Mouse (Mus musculus): ENCODE measurements around the gene Fam135a. TPM values are rescaled to one million over a fixed set of nuclear protein-coding genes. Genes with fewer than 3 reads are reported as not detected.

The Fam135a gene
- total RNA-seq, 2 experiments from 2014 or later: 29.0 to 29.5 TPM

DNA sequence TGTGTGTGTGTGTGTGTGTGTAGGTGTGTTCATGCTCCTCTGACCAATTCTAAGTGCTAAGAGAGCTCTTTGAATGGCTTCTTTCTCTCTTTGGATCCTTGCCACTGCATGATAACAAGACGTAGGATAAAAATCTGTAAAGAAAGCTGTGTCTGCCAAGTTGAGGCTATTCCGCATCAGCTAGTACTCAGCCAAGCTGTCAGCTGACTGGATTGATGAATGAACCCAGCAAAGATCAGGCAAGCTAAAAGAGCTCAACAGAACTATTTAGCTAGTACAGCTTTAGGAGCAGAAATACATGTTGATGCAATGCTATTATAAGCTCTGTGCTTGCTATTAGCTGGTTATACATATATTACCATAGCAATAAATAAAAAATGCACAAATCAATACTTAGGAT, 25.7 kb downstream of the Fam135a start:
- peak in 1 of 2 experiments; percentile 34 for DNase-seq (ENCODE audit: low spot score in 2 of 2)
- intact Hi-C loops (cut with DNase I): no loop called here

DNA sequence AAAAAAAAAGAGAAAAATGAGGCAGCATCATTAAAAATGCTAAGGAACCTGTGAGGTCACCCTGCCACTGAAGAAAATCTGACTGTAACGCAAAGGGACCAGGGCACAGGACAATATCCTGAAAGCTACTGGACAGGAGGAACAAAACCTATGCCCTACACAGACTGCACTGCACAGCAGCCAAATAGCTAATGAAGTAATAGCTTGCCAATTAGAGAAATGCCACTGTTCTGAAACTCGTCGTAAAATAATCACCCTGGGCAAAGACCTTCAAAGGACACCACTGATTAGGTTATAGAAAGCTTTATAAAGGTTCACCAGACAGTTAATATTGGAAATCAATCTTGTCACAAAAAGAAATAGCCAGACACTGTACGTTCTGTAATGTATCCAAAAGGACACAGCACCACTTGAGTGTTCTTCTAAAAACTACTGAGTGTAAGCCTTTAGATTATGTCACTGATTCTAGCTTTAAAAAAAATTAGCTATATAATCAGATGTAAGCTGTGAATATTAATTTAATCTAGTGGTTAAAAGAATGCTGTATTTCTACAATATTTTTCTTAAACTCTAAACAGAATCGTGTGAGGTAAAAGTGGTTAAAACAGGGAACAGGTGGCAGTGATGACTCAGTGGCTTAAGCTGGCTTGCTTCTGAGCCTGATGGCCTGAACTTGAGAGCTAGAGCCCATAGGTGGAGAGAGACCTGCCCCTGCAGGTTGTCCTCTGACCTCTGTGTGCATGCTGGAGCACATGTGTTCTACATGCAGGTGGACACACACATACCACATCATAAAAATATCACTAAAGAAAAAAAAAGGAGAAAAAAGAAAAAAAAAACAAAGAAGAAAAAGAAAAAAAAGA, 26.5 kb downstream of the Fam135a start:
- intact Hi-C loops (cut with DNase I): no loop called here

DNA sequence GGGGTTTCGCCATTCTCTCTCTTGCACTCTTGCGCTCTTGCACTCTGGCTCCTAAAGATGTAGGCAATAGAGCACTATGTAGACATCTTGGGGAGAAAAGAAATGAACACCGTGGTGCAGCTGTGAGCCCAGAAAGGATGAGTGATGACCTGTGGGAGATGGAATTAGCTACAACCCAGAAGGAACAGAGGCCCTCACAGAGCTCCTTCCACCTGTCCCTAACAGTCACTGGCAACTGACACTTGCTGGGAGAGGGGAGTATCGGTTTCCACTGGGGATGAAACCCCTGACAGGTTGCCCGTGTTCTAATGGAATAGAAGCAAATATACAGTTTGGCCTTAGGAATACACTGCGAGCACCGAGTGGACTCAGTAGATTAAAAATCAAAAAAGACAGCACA, 31.3 kb downstream of the Fam135a start:
- DNase-seq (ENCODE audit: low spot score in 2 of 2): no peak
- intact Hi-C loops (cut with DNase I): no loop called here

More for the DNA sequence above, 26.5 kb downstream of the Fam135a start:
- DNase-seq (ENCODE audit: low spot score in 2 of 2): no peak

DNA sequence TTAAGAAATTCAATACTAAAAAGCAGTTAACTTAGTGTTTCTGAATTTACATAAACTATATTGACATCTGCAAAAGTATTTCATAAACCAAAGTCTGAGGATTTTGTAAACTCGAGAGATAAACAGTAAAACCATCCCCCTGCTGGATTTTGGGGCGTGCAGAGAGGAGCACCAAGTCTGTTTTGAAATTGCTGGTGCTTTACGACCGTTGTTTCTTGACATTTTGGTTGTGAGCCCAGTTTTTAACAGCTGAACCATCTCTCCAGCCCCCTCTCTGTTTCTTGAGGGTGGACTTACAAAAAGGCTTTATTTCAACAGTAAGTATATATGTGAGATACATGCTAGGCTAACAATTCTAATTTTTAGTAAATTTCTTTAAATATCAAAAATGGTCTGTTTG, 33.4 kb downstream of the Fam135a start:
- no peak for DNase-seq (ENCODE audit: low spot score in 2 of 2)
- intact Hi-C loops (cut with DNase I): no loop called here

DNA sequence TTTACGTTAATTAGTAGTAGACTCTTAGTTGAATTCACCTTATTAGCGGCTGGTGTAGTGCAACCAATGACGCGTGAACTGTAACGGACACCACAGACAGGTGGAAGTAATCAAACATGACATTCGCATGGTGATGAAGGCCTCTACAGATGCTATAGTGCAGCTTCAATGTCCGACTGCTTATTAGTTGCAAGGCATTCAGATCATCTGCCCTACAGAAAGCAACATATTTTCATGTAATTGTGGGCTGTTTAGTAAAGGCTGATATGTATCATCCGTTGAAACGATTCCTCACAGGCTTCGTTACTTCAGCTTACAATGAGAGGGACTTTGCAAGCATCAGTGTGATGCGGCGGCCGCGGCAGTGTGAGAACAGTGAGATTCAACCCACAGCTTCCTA, 44.4 kb downstream of the Fam135a start:
- no peak for DNase-seq (ENCODE audit: low spot score in 2 of 2)
- intact Hi-C loops (cut with DNase I): loop anchor here (10.0 kb wide), 1 partner anchor 189 kb away; no protein-coding TSS in a partner anchor

DNA sequence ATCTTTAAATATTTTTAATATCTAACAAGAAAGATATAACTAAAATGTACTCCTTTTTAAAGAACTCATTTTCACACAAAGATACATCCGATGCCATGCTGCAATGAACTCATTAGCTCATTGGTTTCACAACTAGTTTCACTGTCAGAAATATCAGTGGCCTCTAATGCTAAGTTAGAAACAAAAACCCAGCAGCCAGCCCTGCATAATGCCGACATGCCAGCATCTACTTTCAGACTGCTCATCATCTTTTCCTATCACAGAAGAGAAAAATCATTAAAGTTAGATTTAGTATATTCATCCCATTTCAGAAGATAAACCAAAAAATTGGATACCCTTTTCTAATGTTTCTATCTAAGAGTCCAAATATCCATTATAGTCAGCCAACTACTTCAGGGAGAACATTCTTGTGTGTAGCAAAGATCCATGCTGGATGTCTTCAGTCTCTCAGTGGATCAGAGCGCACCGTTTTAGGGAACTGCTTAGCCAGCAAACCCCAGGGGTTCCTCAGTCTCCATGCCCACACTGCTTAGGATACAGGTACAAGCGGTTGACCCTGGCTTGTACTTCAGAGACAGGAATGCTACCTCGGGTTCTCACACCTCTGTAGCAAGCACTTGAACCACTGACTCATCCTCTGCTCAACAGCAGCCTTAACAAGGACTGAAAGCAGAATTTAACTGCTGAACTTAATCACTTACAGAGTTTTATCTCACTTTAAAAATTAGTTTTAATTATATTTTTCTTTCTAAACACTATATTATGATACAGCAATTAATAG, 53.2 kb downstream of the Fam135a start:
- intact Hi-C loops (cut with DNase I): no loop called here

DNA sequence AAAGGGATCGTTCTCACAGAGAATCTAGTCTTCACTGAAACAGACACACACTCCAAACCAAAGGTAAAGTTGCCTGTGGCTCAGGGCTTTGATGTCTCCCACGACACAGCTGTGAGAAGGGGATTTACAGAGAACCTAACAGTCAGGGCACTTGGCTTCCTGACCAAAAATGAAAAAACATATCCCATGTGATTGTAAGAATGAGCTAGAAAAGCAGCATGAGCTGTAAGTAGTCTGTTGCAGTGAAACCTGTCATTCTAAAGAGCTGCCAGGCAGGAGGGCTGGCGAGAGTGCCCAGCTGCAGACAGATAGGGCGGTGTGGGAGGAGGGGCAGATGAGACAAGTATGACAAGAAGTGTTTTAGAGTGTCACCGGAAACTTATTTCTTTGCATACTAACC, 54.5 kb downstream of the Fam135a start:
- intact Hi-C loops (cut with DNase I): no loop called here
- no peak for DNase-seq (ENCODE audit: low spot score in 2 of 2)

More for the DNA sequence above, 53.2 kb downstream of the Fam135a start:
- DNase-seq (ENCODE audit: low spot score in 2 of 2): no peak

DNA sequence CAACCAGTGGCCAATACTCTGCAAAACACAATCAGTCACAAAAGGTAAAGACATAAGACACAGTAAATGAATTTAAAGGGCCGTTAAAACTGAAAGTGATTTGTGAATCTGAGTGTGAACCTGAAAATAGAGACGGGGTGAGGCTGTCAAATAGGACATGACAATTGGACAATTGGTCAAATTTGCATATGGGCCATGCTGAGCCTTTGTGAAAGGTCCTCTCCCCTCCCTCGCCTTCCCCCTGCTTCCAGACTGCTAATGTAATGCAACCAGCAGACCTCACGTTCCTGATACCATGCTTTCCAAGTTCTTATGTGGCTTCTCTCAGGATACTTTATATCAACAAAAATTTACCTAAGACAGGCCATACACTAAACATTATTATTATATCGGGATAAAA, 57.1 kb downstream of the Fam135a start:
- intact Hi-C loops (cut with DNase I): no loop called here
- no peak for DNase-seq (ENCODE audit: low spot score in 2 of 2)

DNA sequence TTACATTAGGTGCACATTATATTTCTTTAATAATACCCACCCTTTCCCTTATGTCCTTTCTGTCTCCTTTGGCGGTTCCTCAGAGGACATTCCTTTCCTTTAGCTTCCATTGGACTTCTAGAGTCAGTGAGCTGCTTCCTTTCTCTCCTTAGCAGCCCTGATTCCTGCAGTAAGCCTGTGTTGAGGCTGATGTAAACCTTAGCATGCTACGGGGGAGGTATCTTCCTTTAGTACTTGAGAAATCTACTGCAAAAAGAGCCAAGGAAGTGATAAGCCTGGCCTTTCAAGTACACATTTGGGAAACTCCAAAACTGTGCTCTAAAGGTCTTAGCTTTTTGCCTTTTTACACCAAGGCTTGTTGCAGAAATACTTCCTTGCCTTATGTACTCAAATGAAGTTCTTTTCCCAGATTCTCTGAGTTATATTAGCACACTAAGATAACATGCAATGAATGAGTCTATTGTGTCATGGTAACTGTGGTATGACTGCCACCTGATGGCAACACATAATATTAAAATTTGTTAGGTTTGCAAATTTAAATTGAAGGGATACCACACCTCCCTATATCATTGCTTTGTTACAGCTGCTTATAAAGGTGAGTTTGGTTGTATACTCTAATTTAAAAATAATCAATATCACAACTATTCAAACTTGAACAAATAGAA, 66.2 kb downstream of the Fam135a start:
- intact Hi-C loops (cut with DNase I): loop anchor here (2.0 to 5.0 kb wide), 3 partner anchors 207 to 327 kb away; no protein-coding TSS in a partner anchor

DNA sequence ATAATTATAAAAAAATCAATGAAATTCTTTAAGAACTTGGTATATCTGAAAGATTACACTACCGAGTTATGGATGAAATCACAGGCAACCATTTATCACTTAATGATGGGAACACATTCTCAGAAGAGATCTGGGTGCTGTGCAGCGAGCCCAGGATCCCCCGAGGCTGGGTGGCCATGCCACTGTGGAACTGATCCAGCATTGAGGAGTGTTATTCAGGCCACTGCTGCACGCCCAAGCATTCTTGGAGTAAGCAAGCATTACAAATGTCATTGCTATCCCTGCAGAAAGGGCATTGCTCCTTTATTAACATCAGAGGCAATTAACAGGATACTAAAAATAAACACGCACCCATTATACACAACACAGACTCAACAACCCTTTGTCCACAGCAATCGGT, 89.3 kb downstream of the Fam135a start:
- intact Hi-C loops (cut with DNase I): no loop called here
- DNase-seq (ENCODE audit: low spot score in 2 of 2): no peak

More for the DNA sequence above, 66.2 kb downstream of the Fam135a start:
- peak in 1 of 2 experiments; percentile 17 for DNase-seq (ENCODE audit: low spot score in 2 of 2)

DNA sequence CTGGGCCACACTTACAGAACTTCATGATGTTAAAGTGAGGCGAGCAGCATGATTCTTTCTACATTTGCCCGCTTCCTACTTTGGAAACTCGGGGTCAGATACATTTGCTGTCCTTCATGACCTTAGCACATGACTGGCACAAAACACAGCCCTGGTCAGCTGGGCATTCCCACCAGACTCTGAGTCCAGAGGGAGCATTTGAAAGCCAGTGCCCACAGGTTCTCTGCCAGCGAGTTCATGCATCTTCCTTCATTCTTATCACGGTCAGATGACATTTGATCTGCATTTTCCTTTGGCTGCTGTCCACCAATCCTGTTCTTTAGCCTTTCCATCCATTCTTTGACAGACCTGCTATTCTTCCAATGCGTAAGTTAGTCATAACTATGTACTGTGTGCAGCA, 90.1 kb downstream of the Fam135a start:
- intact Hi-C loops (cut with DNase I): no loop called here
- DNase-seq (ENCODE audit: low spot score in 2 of 2): no peak

DNA sequence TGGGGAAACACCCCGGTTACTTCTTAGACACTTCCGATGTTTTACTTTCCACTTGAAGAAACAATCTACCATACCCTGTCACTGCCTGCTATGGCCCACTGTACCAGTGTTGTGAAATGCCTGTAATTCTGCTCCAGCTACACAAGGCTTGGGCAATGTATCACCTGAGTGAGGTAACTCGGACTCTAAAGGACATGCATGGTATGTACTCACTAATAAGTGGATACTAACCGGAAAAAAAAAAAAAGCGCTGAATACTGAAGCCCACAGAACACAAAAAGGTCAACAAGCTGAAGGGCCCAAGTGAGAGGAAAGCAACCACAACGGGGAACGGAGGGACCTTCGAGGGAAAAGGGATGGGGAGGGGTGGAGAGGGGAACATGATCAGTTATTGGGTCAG, 92.5 kb downstream of the Fam135a start:
- no peak for DNase-seq (ENCODE audit: low spot score in 2 of 2)
- intact Hi-C loops (cut with DNase I): loop anchor here (5.0 kb wide), 1 partner anchor 95 kb away; no protein-coding TSS in a partner anchor

DNA sequence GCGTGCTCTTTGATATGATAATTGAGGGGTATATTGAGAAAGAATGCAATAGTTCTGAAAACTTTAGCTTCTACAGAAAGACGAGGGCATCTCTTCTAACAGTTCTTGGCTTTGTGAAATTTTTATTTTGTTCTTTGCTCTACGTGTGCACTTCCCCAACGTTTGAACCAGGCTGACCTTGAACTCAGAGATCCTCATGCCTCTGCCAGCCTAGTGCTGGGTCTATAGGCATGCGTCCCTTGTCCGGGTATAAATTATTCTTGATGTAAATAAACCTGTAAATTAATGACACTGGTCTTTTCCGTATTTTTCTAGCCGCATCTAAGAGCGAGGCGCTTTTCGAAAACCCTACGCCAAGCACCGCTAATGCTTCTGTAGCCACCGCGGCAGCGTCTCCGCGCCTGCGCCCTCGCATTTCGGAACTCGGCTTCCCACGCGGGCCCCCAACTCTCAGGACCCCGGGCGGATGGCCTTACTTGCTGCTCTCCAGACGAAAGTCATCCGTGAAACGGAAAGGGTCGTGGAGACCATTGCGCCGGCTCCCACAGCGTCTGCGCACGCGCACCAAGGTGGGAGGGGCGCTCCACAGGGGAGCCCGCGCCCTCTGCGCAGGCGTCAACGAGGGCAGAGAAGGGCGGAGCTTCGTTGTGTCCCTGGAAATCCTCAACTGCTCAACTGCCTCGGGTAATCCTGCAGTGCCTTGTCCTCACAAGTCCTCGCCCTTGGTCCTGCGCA, 94.9 kb downstream of the Fam135a start, which contains the start of gene Sdhaf4:
Sdhaf4 (minus strand) TSS at position 587 of the 735 bp plus-strand sequence.
- intact Hi-C loops (cut with DNase I): loop anchor here (5.0 kb wide), 1 partner anchor 93 kb away; no protein-coding TSS in a partner anchor
- DNase-seq (ENCODE audit: low spot score in 2 of 2): peak; percentile 91

DNA sequence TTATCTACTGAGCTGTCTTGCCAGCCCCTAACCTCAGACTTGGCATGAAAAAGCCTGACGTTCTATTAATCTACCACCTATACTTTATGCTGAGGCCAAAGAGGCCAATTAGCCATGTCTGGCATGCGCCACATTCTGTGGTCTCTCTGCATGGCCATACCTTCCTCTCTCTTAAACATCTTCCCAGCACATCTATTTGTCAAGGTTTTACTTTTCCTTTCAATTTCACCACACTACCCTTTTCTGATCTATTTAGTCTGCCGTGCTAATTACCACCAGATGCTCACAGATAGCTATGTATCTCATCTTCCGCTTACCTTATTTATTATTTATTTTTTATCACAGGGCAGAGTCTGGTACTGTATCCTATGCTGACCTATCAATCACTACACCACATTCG, 100.8 kb downstream of the Fam135a start:
- intact Hi-C loops (cut with DNase I): no loop called here

DNA sequence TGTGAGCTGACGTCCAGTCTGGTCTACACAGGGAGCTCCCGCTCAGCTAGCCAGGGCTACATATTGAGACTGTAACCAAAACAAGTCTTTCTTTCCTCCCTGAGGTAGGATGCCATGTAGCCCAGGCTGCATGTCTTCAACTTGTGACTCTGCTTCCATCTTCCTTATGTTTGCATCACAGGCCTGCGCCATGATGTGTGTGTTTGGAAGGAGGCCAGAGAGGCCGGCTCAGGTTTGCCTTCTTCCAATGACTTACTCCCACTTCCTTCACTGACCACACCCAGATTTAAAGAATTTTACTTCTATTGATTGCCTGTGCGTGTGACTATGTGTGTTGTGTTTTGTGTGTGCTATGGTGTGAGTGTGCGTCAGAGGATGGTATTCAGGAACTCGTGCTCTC, 101.3 kb downstream of the Fam135a start:
- intact Hi-C loops (cut with DNase I): no loop called here
- no peak for DNase-seq (ENCODE audit: low spot score in 2 of 2)

More for the DNA sequence above, 100.8 kb downstream of the Fam135a start:
- DNase-seq (ENCODE audit: low spot score in 2 of 2): no peak

DNA sequence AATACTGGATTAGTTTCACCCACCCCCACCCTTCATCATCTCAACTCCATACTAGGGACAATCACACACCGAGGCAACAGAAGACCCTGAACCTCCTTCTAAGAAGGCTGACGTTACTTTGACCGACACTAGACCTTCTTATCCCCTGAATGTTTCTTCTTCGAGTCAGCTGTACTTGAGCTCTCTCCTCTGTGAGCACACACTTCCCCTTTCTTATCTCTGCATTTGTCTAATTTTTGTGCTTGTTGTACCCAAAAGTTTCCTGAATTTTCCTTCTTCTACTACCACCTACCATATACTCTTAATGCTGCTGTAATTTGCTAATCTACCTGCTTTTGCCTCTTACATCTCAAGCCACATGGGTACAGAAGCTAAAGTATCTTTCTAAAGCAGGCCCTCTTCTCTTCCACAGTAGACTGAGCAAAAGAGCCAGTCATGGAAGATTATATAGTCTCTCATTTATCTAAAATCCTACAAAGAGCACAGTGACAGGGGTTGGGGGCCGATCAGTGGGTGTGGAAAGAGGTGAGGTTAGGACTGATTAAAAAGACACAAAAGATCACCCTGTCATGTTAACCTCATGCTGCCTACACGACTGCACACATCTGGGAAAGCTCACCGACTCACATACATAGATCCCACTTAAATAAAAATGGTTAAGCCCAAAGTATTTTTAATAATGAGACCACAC, 101.9 kb downstream of the Fam135a start:
- intact Hi-C loops (cut with DNase I): no loop called here
- no peak for DNase-seq (ENCODE audit: low spot score in 2 of 2)

DNA sequence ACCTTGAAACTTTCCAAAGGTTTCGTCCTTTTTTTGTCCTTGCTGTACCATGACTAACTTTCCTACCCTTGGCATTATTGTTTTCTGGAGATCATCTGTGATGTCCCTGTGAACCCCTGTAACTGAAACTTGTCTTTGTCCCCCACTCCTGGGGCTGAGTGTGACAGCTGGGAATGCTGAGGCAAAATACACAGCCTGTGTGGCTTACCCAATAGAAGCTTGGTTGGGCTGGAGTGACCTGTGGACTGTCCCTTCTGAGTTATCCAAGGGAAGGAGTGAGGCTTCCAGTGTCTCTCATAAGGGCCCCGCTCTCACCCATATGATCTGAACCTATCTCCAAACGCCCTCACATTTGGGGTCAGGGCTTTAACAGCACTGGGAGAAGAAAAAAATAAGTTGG, 102.6 kb downstream of the Fam135a start:
- no peak for DNase-seq (ENCODE audit: low spot score in 2 of 2)
- intact Hi-C loops (cut with DNase I): no loop called here

DNA sequence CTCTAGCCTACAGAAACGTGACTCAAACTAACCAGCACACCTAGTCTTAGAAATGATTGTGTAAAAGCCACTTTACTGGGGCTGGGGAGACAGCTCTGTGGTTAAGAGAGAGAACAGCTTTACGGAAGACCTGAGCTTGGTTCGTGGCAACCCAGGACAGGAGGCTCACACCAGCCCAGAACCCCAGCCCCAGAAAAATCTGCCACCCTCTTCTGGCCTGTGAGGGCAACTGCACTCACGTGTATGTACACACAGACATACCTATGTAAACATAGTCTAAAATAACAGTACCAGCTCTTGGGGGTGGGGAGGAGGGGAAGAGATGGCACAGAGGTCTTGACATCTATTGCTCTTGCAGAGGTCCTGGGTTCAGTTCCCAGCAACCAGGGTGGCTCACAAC, 104.7 kb downstream of the Fam135a start:
- DNase-seq (ENCODE audit: low spot score in 2 of 2): no peak
- intact Hi-C loops (cut with DNase I): no loop called here
